Mouse (Mus musculus): ENCODE results near the gene Hamp2. TPM values are rescaled to one million over a fixed set of nuclear protein-coding genes. Genes with fewer than 3 reads are reported as not detected.

The Hamp2 gene
- polyA plus RNA-seq, 1 experiment: not detected

DNA sequence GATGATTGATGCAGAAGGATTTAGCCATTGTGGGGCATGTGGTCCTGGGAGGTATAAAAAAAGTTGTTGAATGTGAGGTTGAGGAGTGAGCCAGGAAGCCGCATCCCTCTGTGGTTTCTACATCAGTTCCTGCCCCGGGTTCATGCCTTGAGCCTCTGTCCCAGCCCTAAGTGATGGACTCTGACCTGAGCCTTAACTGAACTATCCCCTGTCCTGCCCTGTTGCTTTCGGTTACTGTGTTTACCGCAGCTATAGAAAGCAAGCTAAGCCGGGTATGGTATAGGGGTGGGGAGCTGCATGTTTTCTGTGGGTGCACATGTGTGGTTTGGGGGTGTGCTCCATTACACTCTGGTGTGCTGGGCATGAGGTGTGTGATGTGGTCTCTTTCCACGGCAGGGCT, 14.7 kb downstream of the Hamp2 start:
- H3K9ac ChIP-seq (ENCODE audit: low read depth, poor library complexity, severe bottlenecking): no peak overlapping the region
- no peak overlapping the region for H3K4me3 ChIP-seq (ENCODE audit: low read depth, low read length)
- H3K27me3 ChIP-seq (ENCODE audit: control insufficient read depth, insufficient read depth, low read length, poor library complexity, severe bottlenecking): no peaks in the 10 kb centered on the region
- H3K36me3 ChIP-seq (ENCODE audit: control insufficient read depth, insufficient read depth, low read length, poor library complexity, severe bottlenecking): no peaks in the 10 kb centered on the region
- no peaks in the 10 kb centered on the region for H3K4me1 ChIP-seq (ENCODE audit: control insufficient read depth, insufficient read depth, low read length)
- H3K9me3 ChIP-seq (replicated peaks; ENCODE audit: control insufficient read depth, insufficient read depth, low read length, poor library complexity, severe bottlenecking): no peaks in the 10 kb centered on the region
- H3K27ac ChIP-seq (ENCODE audit: insufficient read depth, low read length): no peak overlapping the region
- TF ChIP-seq EP300 (IDR thresholded peaks at IDR 0.05; ENCODE audit: insufficient read depth, low read depth, low read length) (no peak), CTCF (IDR thresholded peaks at IDR 0.05; ENCODE audit: low read depth, low read length) (no peak), POLR2A (IDR thresholded peaks at IDR 0.05; ENCODE audit: insufficient read depth, low read length) (no peak)

DNA sequence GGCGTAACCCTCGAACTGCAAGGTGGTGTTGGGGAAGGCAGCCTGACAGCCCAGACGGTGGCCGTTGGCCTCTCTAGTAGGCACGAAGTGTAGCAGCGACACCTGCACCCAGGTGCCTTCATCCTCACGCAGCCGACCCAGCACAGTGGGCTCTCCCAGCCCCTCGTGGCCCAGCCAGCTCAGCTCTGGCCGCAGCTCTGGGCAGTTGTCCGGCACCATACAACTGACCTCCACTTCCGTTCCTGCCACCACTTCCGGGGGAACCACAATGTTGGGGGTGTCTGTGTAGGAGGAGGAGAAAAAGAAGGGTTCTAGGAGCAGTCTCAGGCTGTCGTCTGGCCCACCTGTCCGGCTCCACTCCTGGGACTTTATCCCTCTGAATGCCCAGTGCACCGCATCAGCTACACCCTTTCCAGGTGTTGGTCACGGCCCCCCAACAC, 15.5 kb downstream of the Hamp2 start:
- H3K4me1 ChIP-seq (ENCODE audit: control insufficient read depth, insufficient read depth, low read length): no peaks in the 10 kb centered on the region
- no peak overlapping the region for H3K9ac ChIP-seq (ENCODE audit: low read depth, poor library complexity, severe bottlenecking)
- H3K4me3 ChIP-seq (ENCODE audit: low read depth, low read length): peak overlapping the region; percentile 13; the same call in 1 of the 2 replicates
- TF ChIP-seq EP300 (IDR thresholded peaks at IDR 0.05; ENCODE audit: insufficient read depth, low read depth, low read length): no peak
- TF ChIP-seq POLR2A (IDR thresholded peaks at IDR 0.05; ENCODE audit: insufficient read depth, low read length): no peak
- no peak for TF ChIP-seq CTCF (IDR thresholded peaks at IDR 0.05; ENCODE audit: low read depth, low read length)
- no peaks in the 10 kb centered on the region for H3K9me3 ChIP-seq (replicated peaks; ENCODE audit: control insufficient read depth, insufficient read depth, low read length, poor library complexity, severe bottlenecking)
- H3K27me3 ChIP-seq (ENCODE audit: control insufficient read depth, insufficient read depth, low read length, poor library complexity, severe bottlenecking): no peaks in the 10 kb centered on the region
- H3K36me3 ChIP-seq (ENCODE audit: control insufficient read depth, insufficient read depth, low read length, poor library complexity, severe bottlenecking): no peaks in the 10 kb centered on the region
- no peak overlapping the region for H3K27ac ChIP-seq (ENCODE audit: insufficient read depth, low read length)

DNA sequence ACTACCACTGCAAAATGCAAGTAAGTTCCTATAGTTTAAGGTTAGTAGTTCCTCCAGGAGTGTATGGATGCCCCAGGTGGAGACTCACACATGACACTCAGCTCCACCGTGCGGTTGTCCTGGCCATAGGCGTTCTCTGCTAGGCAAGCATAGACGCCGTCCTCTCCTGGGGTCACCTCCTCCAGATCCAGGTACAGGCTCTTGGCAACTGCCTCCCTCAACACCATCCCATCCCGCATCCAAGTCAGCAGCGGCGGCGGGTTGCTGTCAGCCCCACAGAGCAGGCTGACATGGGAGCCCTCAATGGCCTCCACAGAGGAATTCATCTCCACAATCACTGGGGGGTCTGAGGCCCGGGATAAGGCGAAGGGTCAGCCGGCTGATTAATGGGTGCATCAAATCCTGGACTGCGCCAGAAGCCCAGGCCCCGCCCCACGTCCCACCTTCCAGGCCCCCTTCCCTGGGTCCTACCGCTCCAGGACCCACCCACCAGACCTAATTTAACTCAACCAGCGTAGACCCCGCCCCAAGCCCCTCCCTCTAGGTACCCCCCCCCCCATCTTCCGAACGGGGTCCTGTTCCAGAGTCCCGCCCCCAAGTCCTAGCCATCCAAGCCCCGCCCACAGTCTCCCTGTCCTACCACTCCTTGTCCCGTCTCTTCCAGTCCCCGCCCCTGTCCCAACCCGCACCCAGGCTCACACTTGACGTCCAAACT, 16.0 kb downstream of the Hamp2 start:
- no peaks in the 10 kb centered on the region for H3K4me1 ChIP-seq (ENCODE audit: control insufficient read depth, insufficient read depth, low read length)
- H3K4me3 ChIP-seq (ENCODE audit: low read depth, low read length): peak overlapping the region; percentile 15
- TF ChIP-seq POLR2A (IDR thresholded peaks at IDR 0.05; ENCODE audit: insufficient read depth, low read length): no peak
- no peak for TF ChIP-seq CTCF (IDR thresholded peaks at IDR 0.05; ENCODE audit: low read depth, low read length)
- TF ChIP-seq EP300 (IDR thresholded peaks at IDR 0.05; ENCODE audit: insufficient read depth, low read depth, low read length): no peak
- H3K36me3 ChIP-seq (ENCODE audit: control insufficient read depth, insufficient read depth, low read length, poor library complexity, severe bottlenecking): no peaks in the 10 kb centered on the region
- no peaks in the 10 kb centered on the region for H3K9me3 ChIP-seq (replicated peaks; ENCODE audit: control insufficient read depth, insufficient read depth, low read length, poor library complexity, severe bottlenecking)
- no peak overlapping the region for H3K27ac ChIP-seq (ENCODE audit: insufficient read depth, low read length)
- no peaks in the 10 kb centered on the region for H3K27me3 ChIP-seq (ENCODE audit: control insufficient read depth, insufficient read depth, low read length, poor library complexity, severe bottlenecking)
- no peak overlapping the region for H3K9ac ChIP-seq (ENCODE audit: low read depth, poor library complexity, severe bottlenecking)

DNA sequence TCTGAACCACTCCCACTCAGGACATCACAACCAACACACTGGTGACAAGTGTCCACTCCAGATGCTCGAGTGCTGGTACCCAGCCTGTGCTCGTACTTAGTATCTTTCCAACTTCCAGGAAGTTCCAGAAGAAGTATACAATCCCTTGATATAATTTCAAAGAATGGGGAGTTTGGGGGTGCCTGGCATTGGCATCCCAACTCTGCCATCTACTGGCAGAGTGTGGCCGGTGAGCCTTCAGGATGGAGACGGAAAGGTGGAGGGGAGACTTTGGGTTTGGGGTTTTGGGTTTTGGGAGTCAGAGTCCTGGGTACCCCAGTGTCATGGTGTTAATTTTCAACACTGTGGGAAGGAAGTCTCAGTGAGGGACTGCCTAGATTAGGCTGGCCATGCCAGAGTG, 20.4 kb downstream of the Hamp2 start:
- Histone ChIP-seq H3K4me1 (ENCODE audit: control insufficient read depth, insufficient read depth, low read length) (no peaks in the 10 kb centered on the region), H3K9ac (ENCODE audit: low read depth, poor library complexity, severe bottlenecking) (no peak overlapping the region), H3K27me3 (ENCODE audit: control insufficient read depth, insufficient read depth, low read length, poor library complexity, severe bottlenecking) (no peaks in the 10 kb centered on the region), H3K9me3 (replicated peaks; ENCODE audit: control insufficient read depth, insufficient read depth, low read length, poor library complexity, severe bottlenecking) (no peaks in the 10 kb centered on the region), H3K4me3 (ENCODE audit: low read depth, low read length) (no peak overlapping the region), H3K36me3 (ENCODE audit: control insufficient read depth, insufficient read depth, low read length, poor library complexity, severe bottlenecking) (no peaks in the 10 kb centered on the region), H3K27ac (ENCODE audit: insufficient read depth, low read length) (no peak overlapping the region)
- no peak for TF ChIP-seq POLR2A (IDR thresholded peaks at IDR 0.05; ENCODE audit: insufficient read depth, low read length)
- no peak for TF ChIP-seq EP300 (IDR thresholded peaks at IDR 0.05; ENCODE audit: insufficient read depth, low read depth, low read length)
- peak; percentile 54 for TF ChIP-seq CTCF (IDR thresholded peaks at IDR 0.05; ENCODE audit: low read depth, low read length)

DNA sequence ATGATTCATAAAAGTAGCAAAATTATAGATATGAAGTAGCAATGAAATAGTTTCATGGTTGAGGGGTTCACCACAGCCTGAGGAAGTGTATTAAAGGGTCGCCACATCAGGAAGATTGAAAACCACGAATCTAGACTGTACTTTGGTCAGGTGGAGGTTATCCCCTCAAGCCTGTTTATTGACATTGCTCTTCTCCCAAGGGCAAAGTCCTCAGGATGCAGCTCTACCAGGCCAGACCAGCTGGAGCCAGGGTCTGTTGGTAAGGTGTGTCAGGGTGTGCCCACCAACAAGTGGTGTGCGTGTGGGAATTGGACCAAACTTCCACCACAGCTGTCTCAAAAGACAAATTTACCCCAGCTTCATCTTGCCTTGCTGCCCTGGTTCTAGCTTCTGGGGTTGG, 29.3 kb downstream of the Hamp2 start:
- no peak overlapping the region for H3K4me3 ChIP-seq (ENCODE audit: low read depth, low read length)
- H3K9ac ChIP-seq (ENCODE audit: low read depth, poor library complexity, severe bottlenecking): no peak overlapping the region
- no peaks in the 10 kb centered on the region for H3K27me3 ChIP-seq (ENCODE audit: control insufficient read depth, insufficient read depth, low read length, poor library complexity, severe bottlenecking)
- H3K4me1 ChIP-seq (ENCODE audit: control insufficient read depth, insufficient read depth, low read length): peaks cover 2% of the 10 kb centered on the region
- no peak for TF ChIP-seq CTCF (IDR thresholded peaks at IDR 0.05; ENCODE audit: low read depth, low read length)
- TF ChIP-seq EP300 (IDR thresholded peaks at IDR 0.05; ENCODE audit: insufficient read depth, low read depth, low read length): no peak
- TF ChIP-seq POLR2A (IDR thresholded peaks at IDR 0.05; ENCODE audit: insufficient read depth, low read length): no peak
- no peak overlapping the region for H3K27ac ChIP-seq (ENCODE audit: insufficient read depth, low read length)
- no peaks in the 10 kb centered on the region for H3K36me3 ChIP-seq (ENCODE audit: control insufficient read depth, insufficient read depth, low read length, poor library complexity, severe bottlenecking)
- no peaks in the 10 kb centered on the region for H3K9me3 ChIP-seq (replicated peaks; ENCODE audit: control insufficient read depth, insufficient read depth, low read length, poor library complexity, severe bottlenecking)

DNA sequence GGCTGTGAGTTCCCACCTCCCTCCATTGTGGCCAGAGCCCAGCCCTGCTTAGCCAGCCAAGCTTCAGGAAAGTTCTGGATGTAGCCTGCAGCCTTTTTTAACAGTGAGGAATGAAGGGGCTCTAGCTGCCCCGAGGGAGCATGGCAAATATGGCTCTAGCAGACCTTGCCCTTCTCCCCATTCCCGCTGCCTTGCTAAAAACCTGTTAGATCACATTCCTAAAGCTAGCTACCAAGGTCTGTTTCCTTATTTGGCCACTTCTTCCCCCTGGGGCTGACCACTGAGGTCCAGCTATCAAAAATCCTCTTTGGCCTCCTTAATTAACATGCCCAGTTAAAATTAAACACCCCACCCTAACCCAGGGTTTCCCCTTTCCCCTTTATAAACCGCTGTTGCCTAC, 32.0 kb downstream of the Hamp2 start:
- no peak overlapping the region for H3K4me3 ChIP-seq (ENCODE audit: low read depth, low read length)
- H3K36me3 ChIP-seq (ENCODE audit: control insufficient read depth, insufficient read depth, low read length, poor library complexity, severe bottlenecking): no peaks in the 10 kb centered on the region
- H3K27me3 ChIP-seq (ENCODE audit: control insufficient read depth, insufficient read depth, low read length, poor library complexity, severe bottlenecking): no peaks in the 10 kb centered on the region
- H3K27ac ChIP-seq (ENCODE audit: insufficient read depth, low read length): no peak overlapping the region
- no peaks in the 10 kb centered on the region for H3K9me3 ChIP-seq (replicated peaks; ENCODE audit: control insufficient read depth, insufficient read depth, low read length, poor library complexity, severe bottlenecking)
- TF ChIP-seq POLR2A (IDR thresholded peaks at IDR 0.05; ENCODE audit: insufficient read depth, low read length) (no peak), CTCF (IDR thresholded peaks at IDR 0.05; ENCODE audit: low read depth, low read length) (no peak), EP300 (IDR thresholded peaks at IDR 0.05; ENCODE audit: insufficient read depth, low read depth, low read length) (no peak)
- H3K4me1 ChIP-seq (ENCODE audit: control insufficient read depth, insufficient read depth, low read length): peaks cover 2% of the 10 kb centered on the region
- no peak overlapping the region for H3K9ac ChIP-seq (ENCODE audit: low read depth, poor library complexity, severe bottlenecking)

Data from ES-Bruce4 (cell line).